Mouse (Mus musculus) v-Abl transformed pro-B cells (cell line): ENCODE measurements around the gene Pdlim5.
"Not testable (repeated sequence)": the region's sequence is repeated elsewhere in the genome, so short reads cannot be mapped to it uniquely, and the experiment has no call there.

ENCODE experiments used
- in situ Hi-C, 2 experiments: fragments of 400-800 bp; cut with MboI; formaldehyde crosslinking; loops; one replicate each; pipeline ENCODE4 v1.15.1; 2025; ENCODE audit not compliant: unreplicated experiment in 2 of 2

The Pdlim5 gene

GRCm38 (mm10) chr3:142395520-142396193, at the start of gene Pdlim5:
Gene Pdlim5 (minus strand): TSS chr3:142395696.
- in situ Hi-C loops = loop anchor here in 1 of 2 experiments (25.0 kb wide), 1 partner anchor 492 kb away; the partner anchor contains the start of gene Pkn2

- in situ Hi-C loops = loop anchor here (5.0 to 10.0 kb wide), 2 partner anchors 146 to 149 kb away; no protein-coding TSS in a partner anchor
Measured at GRCm38 (mm10) chr3:142443710-142444043, 48.2 kb upstream of the Pdlim5 start.

- in situ Hi-C loops = loop anchor here (5.0 to 10.0 kb wide), 2 partner anchors 146 to 148 kb away; no protein-coding TSS in a partner anchor
Measured at GRCm38 (mm10) chr3:142443006-142443709, 47.7 kb upstream of the Pdlim5 start.

GRCm38 (mm10) chr3:142442161-142442560, 46.7 kb upstream of the Pdlim5 start:
- in situ Hi-C loops = loop anchor here (5.0 to 10.0 kb wide), 2 partner anchors 145 to 147 kb away; no protein-coding TSS in a partner anchor

- in situ Hi-C loops = loop anchor here (5.0 to 10.0 kb wide), 2 partner anchors 144 to 146 kb away; no protein-coding TSS in a partner anchor
Measured at GRCm38 (mm10) chr3:142441142-142441541, 45.6 kb upstream of the Pdlim5 start.

GRCm38 (mm10) chr3:142440191-142440590, 44.7 kb upstream of the Pdlim5 start:
- in situ Hi-C loops = loop anchor here (5.0 to 10.0 kb wide), 2 partner anchors 143 to 145 kb away; no protein-coding TSS in a partner anchor

- in situ Hi-C loops = loop anchor here (5.0 to 10.0 kb wide), 2 partner anchors 142 to 145 kb away; no protein-coding TSS in a partner anchor
Measured at GRCm38 (mm10) chr3:142439591-142440093, 44.1 kb upstream of the Pdlim5 start.

GRCm38 (mm10) chr3:142438630-142439029, 43.1 kb upstream of the Pdlim5 start:
- in situ Hi-C loops = not testable (repeated sequence)

GRCm38 (mm10) chr3:142436824-142437223, 41.3 kb upstream of the Pdlim5 start:
- in situ Hi-C loops = no loop called here

- in situ Hi-C loops = no loop called here
Measured at GRCm38 (mm10) chr3:142436212-142436611, 40.7 kb upstream of the Pdlim5 start.

GRCm38 (mm10) chr3:142434786-142435168, 39.3 kb upstream of the Pdlim5 start:
- in situ Hi-C loops = no loop called here

- in situ Hi-C loops = no loop called here
Measured at GRCm38 (mm10) chr3:142434127-142434785, 38.8 kb upstream of the Pdlim5 start.

- in situ Hi-C loops = no loop called here
Measured at GRCm38 (mm10) chr3:142431481-142431880, 36.0 kb upstream of the Pdlim5 start.

- in situ Hi-C loops = no loop called here
Measured at GRCm38 (mm10) chr3:142430048-142430447, 34.6 kb upstream of the Pdlim5 start.

- in situ Hi-C loops = no loop called here
Measured at GRCm38 (mm10) chr3:142426806-142427205, 31.3 kb upstream of the Pdlim5 start.

GRCm38 (mm10) chr3:142424134-142424533, 28.6 kb upstream of the Pdlim5 start:
- in situ Hi-C loops = no loop called here

GRCm38 (mm10) chr3:142423501-142423917, 28.0 kb upstream of the Pdlim5 start:
- in situ Hi-C loops = no loop called here

GRCm38 (mm10) chr3:142422229-142422628, 26.7 kb upstream of the Pdlim5 start:
- in situ Hi-C loops = no loop called here

GRCm38 (mm10) chr3:142421470-142421869, 26.0 kb upstream of the Pdlim5 start:
- in situ Hi-C loops = no loop called here

- in situ Hi-C loops = no loop called here
Measured at GRCm38 (mm10) chr3:142417996-142418395, 22.5 kb upstream of the Pdlim5 start.
